Mouse (Mus musculus) neural tube, embryonic 11.5 days (tissue): ENCODE results near the gene Nkx1-2. TPM values are rescaled to one million over a fixed set of nuclear protein-coding genes. Genes with fewer than 3 reads are reported as not detected.

ENCODE experiments used
- ATAC-seq: fragments of 200-750 bp; cut with Nextera tagmentation; 2 replicates; pipeline ENCODE4 v1.8.0; 2017; ENCODE audit warnings: moderate number of reproducible peaks, mild to moderate bottlenecking, moderate TSS enrichment, moderate library complexity; ENCODE audit not compliant: insufficient read depth, low FRiP score, low TSS enrichment
- DNase-seq: peaks from one replicate; pipeline ENCODE4 v3.0.0-alpha.2; 2015; ENCODE audit warnings: low spot score
- H3K27ac ChIP-seq: fragments of 300-500 bp; sonication (generic); 2 replicates; pipeline ENCODE4 v1.5.1; 2014; ENCODE audit warnings: low read depth, mild to moderate bottlenecking, low read length
- H3K27me3 ChIP-seq: fragments of 300-500 bp; sonication (generic); 2 replicates; pipeline ENCODE4 v1.6.1; 2014; ENCODE audit warnings: mild to moderate bottlenecking, low read length, mixed read lengths; ENCODE audit not compliant: control insufficient read depth, insufficient read depth
- H3K36me3 ChIP-seq: fragments of 300-500 bp; sonication (generic); 2 replicates; pipeline ENCODE4 v1.6.1; 2014; ENCODE audit warnings: mild to moderate bottlenecking, low read length, moderate library complexity, mixed read lengths; ENCODE audit not compliant: control insufficient read depth, insufficient read depth
- H3K4me1 ChIP-seq: fragments of 300-500 bp; sonication (generic); 2 replicates; pipeline ENCODE4 v1.6.1; 2014; ENCODE audit warnings: low read length, mixed read lengths; ENCODE audit not compliant: control insufficient read depth, insufficient read depth
- H3K4me2 ChIP-seq: fragments of 300-500 bp; sonication (generic); 2 replicates; pipeline ENCODE4 v1.6.1; 2014; ENCODE audit warnings: low read depth, mild to moderate bottlenecking, moderate library complexity
- H3K4me3 ChIP-seq: fragments of 300-500 bp; sonication (generic); 2 replicates; pipeline ENCODE4 v1.5.1; 2014; ENCODE audit warnings: low read depth, low read length
- H3K9ac ChIP-seq: fragments of 300-500 bp; sonication (generic); 2 replicates; pipeline ENCODE4 v1.6.1; 2014; ENCODE audit warnings: mild to moderate bottlenecking, low read length
- H3K9me3 ChIP-seq: fragments of 300-500 bp; sonication (generic); 2 replicates; pipeline ENCODE4 v1.6.1; 2016; ENCODE audit warnings: low read length; ENCODE audit not compliant: control insufficient read depth
- WGBS: fragments of 180-500 bp; shearing (Covaris S2); extraction: QIAGEN DNeasy Blood & Tissue Kit; methylation state at CpG from one replicate; pipeline ENCODE4 v1.1.7; 2014; 5-methylcytosine and 5-hydroxymethylcytosine counted together
- polyA plus RNA-seq: library from polyadenylated mRNA; unstranded; fragments of >200 nt; fragmentation: Nextera tagmentation; extraction: Ambion mirVana; gene quantifications from 2 replicates; pipeline ENCODE4 v1.2.1, GENCODE M21; 2014

The Nkx1-2 gene
- polyA plus RNA-seq, 1 experiment from 2014 or later = 1.3 TPM

DNA sequence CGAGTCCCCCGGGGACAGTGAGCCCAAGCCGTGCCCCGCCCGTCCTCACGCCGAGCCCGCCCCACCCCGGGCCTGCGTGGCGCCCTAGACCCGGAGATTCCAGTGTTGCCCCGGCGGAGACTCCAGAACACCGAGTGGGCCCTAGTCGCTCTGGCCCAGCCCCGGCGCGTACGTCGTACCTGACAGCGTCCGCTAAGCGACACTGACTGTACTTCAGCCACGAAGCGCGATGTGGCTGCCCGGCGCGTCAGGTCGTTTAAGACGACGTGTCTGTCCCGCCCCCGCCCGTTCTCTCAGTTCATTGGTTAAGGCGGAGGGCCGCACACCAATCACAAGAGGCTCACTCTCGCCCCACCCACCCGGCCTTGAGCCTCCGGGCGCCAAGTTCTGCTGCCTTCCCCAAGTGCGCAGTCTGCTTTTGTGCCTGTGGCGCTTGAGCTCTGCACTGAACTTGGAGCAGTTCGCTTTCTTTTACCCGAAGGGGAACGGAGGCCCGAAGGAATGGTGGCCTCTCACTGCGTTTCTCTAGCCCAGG lies 23.3 kb downstream of the Nkx1-2 start, which contains the start of gene Oat:
Gene Oat (minus strand): TSS at position 283 of the 535 bp plus-strand sequence.
- H3K4me1 ChIP-seq = peaks cover 13% of the 10 kb centered on the region; the same call in 1 of the 2 replicates
- peak; percentile 96 for DNase-seq
- WGBS = under 1% methylated on average over 42 of the region's 49 CpGs

DNA sequence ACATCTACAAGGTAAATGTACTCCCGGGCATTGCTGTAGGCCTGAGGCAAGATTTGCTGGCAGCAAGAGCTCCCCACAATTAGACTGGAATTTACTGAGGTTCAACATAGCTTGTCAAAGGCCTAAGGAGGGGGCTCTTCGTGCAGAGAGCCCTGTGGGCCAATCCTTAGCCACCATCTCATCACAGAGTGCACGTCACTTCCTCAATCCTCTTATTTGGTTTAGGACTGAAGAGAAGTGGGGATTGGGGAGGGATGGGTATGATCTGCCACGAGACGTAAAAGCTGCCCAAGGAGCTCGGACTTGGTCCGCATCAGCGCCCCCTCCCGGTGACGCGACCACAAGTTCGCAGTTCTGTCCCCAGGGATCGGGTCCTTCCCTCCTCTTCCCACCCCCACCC lies 23.8 kb downstream of the Nkx1-2 start:
- WGBS = under 1% methylated on average over 13 of the region's 13 CpGs
- ATAC-seq = peak; percentile 85
- no peaks in the 10 kb centered on the region for H3K36me3 ChIP-seq

More for the DNA sequence above, 23.3 kb downstream of the Nkx1-2 start, which contains the start of gene Oat:
- Histone ChIP-seq H3K27ac (peak within 1 kb of the TSS; percentile 77), H3K9ac (peak within 1 kb of the TSS; percentile 66), H3K36me3 (no peaks in the 10 kb centered on the region), H3K27me3 (no peaks in the 10 kb centered on the region), H3K9me3 (no peaks in the 10 kb centered on the region), H3K4me3 (peak within 1 kb of the TSS; percentile 67), H3K4me2 (peak within 1 kb of the TSS; percentile 82)
- peak; percentile 99 for ATAC-seq

DNA sequence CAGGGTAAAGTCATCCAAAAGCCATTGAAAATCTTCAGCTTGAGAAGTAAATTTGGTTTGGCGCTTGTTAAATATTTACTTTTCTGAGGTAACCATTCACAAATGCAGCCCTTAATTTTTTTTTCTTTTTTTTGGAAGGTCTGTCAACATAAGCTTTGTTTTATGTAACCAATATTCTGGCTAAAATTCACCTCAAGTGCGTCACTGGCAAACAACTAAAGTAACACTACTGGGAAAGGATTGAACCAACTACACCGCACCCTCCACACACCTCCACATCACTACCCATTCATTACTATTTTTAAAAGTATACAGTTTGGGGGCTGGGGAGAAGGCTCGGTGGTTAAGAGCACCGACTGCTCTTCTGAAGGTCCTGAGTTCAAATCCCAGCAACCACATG lies 24.8 kb downstream of the Nkx1-2 start:
- H3K9ac ChIP-seq = no peak overlapping the region
- no peak for DNase-seq
- no peaks in the 10 kb centered on the region for H3K9me3 ChIP-seq
- H3K4me3 ChIP-seq = no peak overlapping the region
- 93% methylated on average over 5 of the region's 5 CpGs for WGBS
- H3K4me2 ChIP-seq = no peak overlapping the region
- peaks cover 13% of the 10 kb centered on the region; the same call in 1 of the 2 replicates for H3K4me1 ChIP-seq
- no peaks in the 10 kb centered on the region for H3K36me3 ChIP-seq
- no peak for ATAC-seq
- H3K27me3 ChIP-seq = no peaks in the 10 kb centered on the region
- no peak overlapping the region for H3K27ac ChIP-seq

More for the DNA sequence above, 23.8 kb downstream of the Nkx1-2 start:
- Histone ChIP-seq H3K4me3 (peak overlapping the region; percentile 67), H3K9me3 (no peaks in the 10 kb centered on the region), H3K4me1 (peaks cover 13% of the 10 kb centered on the region; the same call in 1 of the 2 replicates), H3K27ac (peak overlapping the region; percentile 77), H3K27me3 (no peaks in the 10 kb centered on the region), H3K9ac (peak overlapping the region; percentile 66), H3K4me2 (peak overlapping the region; percentile 82)
- peak; percentile 87 for DNase-seq

DNA sequence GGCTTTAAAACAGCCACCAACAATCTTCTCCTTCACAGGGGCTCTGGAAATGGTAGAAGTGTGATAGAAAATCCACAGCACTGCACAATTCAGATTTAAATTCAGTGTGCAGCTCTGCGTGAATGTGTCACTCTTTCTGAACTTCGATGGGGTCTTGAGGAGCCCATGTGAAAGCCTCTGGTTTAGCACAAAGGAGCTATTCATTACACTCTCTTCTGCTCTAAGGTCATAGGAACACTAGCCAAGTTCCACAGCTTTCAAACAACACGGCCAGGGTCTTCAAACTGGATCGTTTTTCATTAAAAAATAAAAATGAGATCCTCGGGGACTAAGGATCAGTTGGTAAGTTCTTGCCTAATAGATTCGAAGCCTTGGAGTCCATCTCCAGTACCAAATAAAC lies 26.2 kb downstream of the Nkx1-2 start:
- no peak for DNase-seq

DNA sequence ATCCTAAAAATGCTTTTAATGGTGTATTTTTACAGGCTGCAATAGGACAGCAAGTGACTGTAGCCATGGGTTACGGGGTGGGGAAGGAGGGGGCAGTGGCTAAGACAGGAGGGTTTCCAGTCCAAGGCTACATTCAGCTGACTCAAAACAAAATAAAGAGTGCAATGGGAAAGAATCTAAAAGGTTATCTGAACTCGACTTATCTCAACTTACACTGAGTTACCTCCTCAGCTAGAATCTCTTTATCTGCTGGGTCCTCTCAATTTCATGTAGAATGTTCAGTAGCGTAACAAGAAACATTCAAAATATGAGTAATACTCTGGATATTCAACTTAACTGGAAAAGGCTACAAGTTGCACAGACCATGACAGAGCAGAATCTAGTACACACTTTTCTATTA lies 26.7 kb downstream of the Nkx1-2 start:
- Histone ChIP-seq H3K9ac (no peak overlapping the region), H3K36me3 (no peaks in the 10 kb centered on the region; the same call in 1 of the 2 replicates), H3K4me1 (peaks cover 13% of the 10 kb centered on the region; the same call in 1 of the 2 replicates), H3K27ac (no peak overlapping the region), H3K27me3 (no peaks in the 10 kb centered on the region), H3K4me3 (no peak overlapping the region), H3K9me3 (no peaks in the 10 kb centered on the region), H3K4me2 (no peak overlapping the region)
- DNase-seq (no peak), ATAC-seq (no peak)
- WGBS = 83% methylated on average over 3 of the region's 3 CpGs

More for the DNA sequence above, 26.2 kb downstream of the Nkx1-2 start:
- peaks cover 13% of the 10 kb centered on the region; the same call in 1 of the 2 replicates for H3K4me1 ChIP-seq
- H3K9ac ChIP-seq = no peak overlapping the region
- no peaks in the 10 kb centered on the region; the same call in 1 of the 2 replicates for H3K36me3 ChIP-seq
- no peak for ATAC-seq
- no peak overlapping the region for H3K4me3 ChIP-seq
- no peak overlapping the region for H3K4me2 ChIP-seq
- no peaks in the 10 kb centered on the region for H3K27me3 ChIP-seq
- H3K9me3 ChIP-seq = no peaks in the 10 kb centered on the region
- no peak overlapping the region for H3K27ac ChIP-seq
- 49% methylated on average over 6 of the region's 6 CpGs for WGBS

DNA sequence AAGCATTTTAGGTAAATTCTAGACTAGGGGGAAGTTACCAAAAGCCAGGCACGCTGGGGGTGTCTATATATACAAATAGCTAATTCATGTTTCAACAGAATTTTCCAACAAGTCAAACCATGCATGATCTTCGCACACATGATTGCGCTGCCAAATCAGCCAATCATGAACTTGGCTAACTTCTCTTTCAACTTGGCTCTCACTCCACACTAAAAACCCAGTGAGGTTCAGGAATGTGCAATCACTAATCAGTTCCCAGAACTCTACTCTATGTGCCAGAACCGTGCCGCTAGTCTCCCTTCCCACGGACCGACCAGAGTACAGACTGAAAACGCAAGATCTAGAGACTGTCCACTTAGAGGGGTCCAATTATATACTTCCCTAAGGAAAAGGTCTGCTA lies 28.0 kb downstream of the Nkx1-2 start:
- Histone ChIP-seq H3K9me3 (no peaks in the 10 kb centered on the region), H3K4me2 (no peak overlapping the region), H3K9ac (no peak overlapping the region), H3K4me1 (peaks cover 10% of the 10 kb centered on the region; the same call in 1 of the 2 replicates), H3K36me3 (no peaks in the 10 kb centered on the region; the same call in 1 of the 2 replicates), H3K27ac (no peak overlapping the region), H3K4me3 (no peak overlapping the region), H3K27me3 (no peaks in the 10 kb centered on the region)
- WGBS = 92% methylated on average over 8 of the region's 8 CpGs
- DNase-seq (no peak), ATAC-seq (no peak)

DNA sequence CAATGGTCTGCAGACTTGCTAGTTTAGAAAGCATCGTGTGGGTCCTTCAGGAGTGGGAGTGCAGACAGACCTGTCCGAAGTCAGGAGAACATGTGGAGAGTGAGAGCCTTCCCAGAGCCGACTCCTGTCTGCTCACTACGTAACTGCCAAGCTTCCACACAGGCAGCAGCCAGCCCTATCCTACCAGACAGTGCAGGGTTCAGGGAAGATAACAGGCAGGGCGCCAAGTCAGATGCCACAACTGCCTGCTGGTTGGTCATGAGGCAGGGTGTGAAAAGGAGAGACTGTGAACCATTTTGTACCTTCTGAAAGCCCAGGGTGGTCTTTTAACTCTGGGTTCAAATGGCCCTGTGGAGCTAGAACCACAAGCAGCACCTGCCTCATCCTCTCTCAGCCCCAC lies 29.4 kb downstream of the Nkx1-2 start:
- Histone ChIP-seq H3K36me3 (peaks cover 2% of the 10 kb centered on the region; the same call in 1 of the 2 replicates), H3K4me1 (peaks cover 10% of the 10 kb centered on the region; the same call in 1 of the 2 replicates), H3K4me3 (no peak overlapping the region), H3K9me3 (no peaks in the 10 kb centered on the region), H3K27me3 (no peaks in the 10 kb centered on the region), H3K9ac (no peak overlapping the region), H3K27ac (no peak overlapping the region), H3K4me2 (no peak overlapping the region)
- DNase-seq (no peak), ATAC-seq (no peak)
- WGBS = 88% methylated on average over 5 of the region's 5 CpGs

DNA sequence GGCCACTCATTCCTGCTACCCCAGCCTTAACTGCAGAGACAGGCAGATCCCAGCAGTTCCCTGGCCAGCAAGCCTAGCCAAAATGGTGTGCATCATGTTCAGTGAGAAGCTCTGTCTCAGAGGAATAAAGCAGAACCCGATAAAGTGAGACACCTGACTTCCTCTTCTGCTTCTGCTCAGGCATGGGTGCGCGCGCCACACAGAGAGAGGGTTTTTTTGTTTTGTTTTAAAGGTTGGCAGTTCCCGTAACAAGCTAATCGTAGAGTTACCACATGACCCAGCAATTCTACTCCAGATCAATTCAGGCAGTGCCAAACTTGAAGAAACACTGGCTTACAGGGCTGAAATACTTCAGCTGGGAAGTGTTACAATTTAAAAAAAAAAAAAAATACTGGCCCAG lies 30.6 kb downstream of the Nkx1-2 start:
- H3K4me3 ChIP-seq = no peak overlapping the region
- H3K27me3 ChIP-seq = no peaks in the 10 kb centered on the region
- no peaks in the 10 kb centered on the region for H3K9me3 ChIP-seq
- 94% methylated on average over 6 of the region's 6 CpGs for WGBS
- H3K9ac ChIP-seq = no peak overlapping the region
- peaks cover 10% of the 10 kb centered on the region; the same call in 1 of the 2 replicates for H3K4me1 ChIP-seq
- no peak for DNase-seq
- no peak overlapping the region for H3K4me2 ChIP-seq
- no peak overlapping the region for H3K27ac ChIP-seq
- H3K36me3 ChIP-seq = peaks cover 2% of the 10 kb centered on the region; the same call in 1 of the 2 replicates
- ATAC-seq = no peak

DNA sequence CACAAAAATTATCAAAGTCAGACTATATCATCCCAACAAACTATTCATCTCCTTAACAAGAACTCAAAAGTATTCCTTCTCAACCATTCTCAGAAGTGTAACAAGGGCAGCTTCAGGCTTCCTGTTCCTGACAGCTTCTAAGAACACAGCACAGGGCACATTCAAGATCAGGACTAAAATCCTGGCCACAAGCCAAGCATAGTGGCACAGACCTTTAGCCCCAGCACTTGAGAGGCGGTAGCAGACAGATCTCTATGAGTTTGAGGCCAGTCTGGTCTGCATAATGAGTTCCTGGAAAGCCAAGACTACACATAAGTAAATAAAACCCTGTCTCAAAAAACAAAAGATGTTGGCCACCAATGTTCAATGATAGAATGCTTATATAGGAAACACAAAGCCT lies 33.6 kb downstream of the Nkx1-2 start:
- Histone ChIP-seq H3K27me3 (no peaks in the 10 kb centered on the region), H3K4me3 (no peak overlapping the region), H3K36me3 (peaks cover 5% of the 10 kb centered on the region; the same call in 1 of the 2 replicates), H3K9ac (no peak overlapping the region), H3K27ac (no peak overlapping the region), H3K4me1 (no peaks in the 10 kb centered on the region), H3K4me2 (no peak overlapping the region), H3K9me3 (no peaks in the 10 kb centered on the region)
- DNase-seq = no peak
- ATAC-seq = no peak
- 76% methylated on average over 1 of the region's 1 CpGs for WGBS
